Mouse (Mus musculus): Measurements from ENCODE around the gene BC107364. TPM values are rescaled to one million over a fixed set of nuclear protein-coding genes. Genes with fewer than 3 reads are reported as not detected.
"Not testable (repeated sequence)": the region's sequence is repeated elsewhere in the genome, so short reads cannot be mapped to it uniquely, and the experiment has no call there.

BC107364 gene
- total RNA-seq, 2 experiments from 2014 or later = not detected

DNA sequence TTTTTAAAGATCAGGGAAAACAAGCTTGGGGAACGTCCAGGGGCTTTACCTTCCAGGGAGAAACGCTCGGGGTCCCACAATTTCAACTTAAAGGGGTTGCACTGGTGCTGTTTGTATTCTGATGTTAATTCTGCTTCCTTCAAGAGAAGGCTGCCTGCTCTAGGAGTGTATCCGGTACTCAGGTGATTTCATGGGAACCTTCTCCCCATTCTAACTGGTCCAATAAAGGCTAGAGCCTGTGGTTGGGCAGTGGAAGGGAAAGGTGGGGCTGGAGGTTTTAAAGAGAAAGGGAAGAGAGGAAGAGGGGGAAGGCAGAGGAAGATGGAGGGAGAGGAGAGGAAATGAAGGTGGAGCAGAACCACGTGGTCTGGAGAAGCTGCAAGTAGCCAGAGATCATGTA, 33.2 kb downstream of the BC107364 start:
- not testable (repeated sequence) for ATAC-seq (replicated peaks; ENCODE audit: low FRiP score, low TSS enrichment, poor library complexity, severe bottlenecking)

DNA sequence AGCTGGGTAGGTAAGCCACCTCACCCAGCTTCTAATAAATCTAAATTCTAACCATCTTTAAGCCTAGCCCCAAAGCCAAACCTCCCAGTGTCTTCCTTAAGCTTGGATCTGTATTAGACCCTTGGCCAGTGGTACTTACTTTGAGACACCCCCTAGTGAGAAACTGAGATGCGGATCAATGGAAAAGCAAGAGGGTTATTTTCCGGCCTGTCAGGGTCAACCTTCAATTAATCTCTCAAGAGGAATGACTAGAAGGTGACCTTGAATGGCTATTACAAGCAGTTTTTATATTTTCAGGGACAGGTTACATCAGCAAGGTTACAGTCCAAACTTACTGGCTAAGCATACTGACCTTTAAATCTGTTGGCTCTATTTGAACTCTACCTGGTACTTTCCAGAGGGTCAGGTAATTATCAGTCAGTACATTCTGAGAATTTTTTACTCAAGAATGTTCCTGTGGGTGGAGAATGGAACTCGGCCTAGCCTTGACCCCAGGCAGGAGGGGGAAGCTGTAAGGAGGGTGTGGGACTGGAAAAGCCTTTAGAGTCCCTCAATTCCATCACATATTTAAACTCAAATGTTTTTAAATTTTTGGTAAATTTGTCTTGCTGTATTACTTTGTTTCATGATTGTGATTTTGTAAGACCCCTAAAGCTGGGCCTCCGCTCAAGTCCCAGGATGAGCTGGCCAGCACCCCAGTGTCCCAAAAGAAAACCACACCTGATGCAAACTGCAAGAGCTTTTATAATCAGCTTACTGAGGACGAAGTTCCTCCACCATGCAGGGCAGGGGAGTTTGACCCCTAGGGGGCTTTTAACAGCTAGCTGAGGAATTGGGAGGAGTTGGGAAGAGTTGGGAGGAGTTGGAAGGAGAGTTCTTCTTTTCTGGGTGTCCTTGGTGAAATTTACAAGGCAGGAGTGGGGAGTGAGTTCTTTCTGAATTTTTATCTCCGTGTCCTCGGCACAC, 34.0 kb downstream of the BC107364 start:
- ATAC-seq (replicated peaks; ENCODE audit: low FRiP score, low TSS enrichment, poor library complexity, severe bottlenecking) = no peak

GRCm38 (mm10) chr3:96416595-96416994, 35.5 kb downstream of the BC107364 start:
- ATAC-seq (replicated peaks; ENCODE audit: low FRiP score, low TSS enrichment, poor library complexity, severe bottlenecking) = no peak

DNA sequence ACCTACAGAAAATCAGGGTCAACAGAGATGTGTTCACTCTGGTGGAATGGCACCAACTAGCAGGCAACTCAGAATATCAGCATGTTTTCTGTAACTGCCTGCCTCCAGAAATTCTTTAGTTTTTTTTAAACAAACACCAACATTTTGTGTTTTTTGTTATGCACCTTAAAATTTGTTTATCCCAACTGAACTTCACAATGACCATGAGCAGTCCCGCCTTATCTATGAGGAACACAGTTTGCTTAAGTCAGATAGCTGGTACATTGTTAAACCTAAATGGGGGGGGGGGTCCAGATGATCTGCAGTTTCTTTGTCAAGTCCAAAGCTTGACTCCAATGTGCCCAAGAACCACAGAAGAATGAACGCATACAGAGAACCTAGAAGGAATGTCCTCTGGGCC, 36.0 kb downstream of the BC107364 start:
- no peak for ATAC-seq (replicated peaks; ENCODE audit: low FRiP score, low TSS enrichment, poor library complexity, severe bottlenecking)

DNA sequence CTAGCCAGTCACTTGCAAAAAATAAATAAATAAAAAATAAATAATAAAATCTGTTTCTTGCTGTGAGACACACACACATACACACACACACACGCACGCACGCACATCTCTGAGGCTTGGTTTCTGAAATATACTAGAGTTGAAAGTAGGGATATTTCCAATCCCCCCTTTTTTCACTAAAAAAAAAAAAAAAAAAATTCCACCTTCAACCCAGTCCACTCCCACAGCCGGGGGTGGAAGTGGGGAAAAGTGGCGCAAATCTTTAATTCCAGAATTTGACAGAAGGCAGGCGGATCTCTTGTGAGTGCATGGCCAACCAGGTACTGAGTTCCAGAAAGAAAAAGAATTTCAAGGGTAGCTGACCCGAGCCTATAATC, 37.2 kb downstream of the BC107364 start:
- no peak for ATAC-seq (replicated peaks; ENCODE audit: low FRiP score, low TSS enrichment, poor library complexity, severe bottlenecking)

DNA sequence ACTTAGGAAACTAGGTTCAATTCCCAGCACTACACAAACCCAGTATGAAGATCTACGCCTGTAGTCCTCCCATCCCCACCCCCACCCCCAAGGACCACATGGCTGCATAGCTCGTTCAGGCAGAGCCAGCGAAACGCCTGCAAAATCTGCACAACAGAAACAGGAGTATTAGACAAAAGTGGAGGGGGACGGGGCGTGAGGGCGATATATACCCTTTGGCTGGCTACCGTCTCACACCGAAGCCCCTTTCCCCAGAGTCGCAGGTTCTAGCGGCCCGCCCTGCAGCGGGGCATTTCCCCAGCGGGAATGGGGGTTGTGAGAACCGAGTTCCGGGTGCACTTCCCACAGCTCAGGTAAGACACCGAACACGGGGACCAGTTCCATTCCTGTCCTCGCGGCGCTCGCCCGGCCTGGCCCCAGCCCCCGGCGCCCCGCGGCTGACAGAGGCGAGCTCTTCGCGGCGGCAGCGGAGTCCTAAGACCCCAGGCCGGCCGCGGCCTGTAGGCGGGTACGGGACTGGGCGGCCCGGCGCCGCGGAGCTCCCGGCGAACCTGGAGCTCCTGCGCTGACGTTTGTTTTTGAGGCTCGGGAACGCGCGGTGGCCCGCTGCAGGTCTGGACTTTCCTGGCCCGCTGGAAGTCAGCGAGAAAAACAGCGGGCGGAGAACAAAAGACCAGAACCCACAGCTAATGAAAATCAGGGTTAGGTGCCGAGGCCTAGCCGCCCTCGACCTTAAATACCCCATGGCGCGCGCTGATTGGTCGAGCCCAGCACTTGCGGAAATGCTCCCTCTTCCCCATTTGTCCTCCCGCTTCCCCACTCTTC, 37.8 kb downstream of the BC107364 start:
- ATAC-seq (replicated peaks; ENCODE audit: low FRiP score, low TSS enrichment, poor library complexity, severe bottlenecking) = peak; percentile 81

GRCm38 (mm10) chr3:96413581-96414125, 38.5 kb downstream of the BC107364 start:
- ATAC-seq (replicated peaks; ENCODE audit: low FRiP score, low TSS enrichment, poor library complexity, severe bottlenecking) = no peak

- ATAC-seq (replicated peaks; ENCODE audit: low FRiP score, low TSS enrichment, poor library complexity, severe bottlenecking) = no peak
Measured at GRCm38 (mm10) chr3:96411821-96412220, 40.3 kb downstream of the BC107364 start.

DNA sequence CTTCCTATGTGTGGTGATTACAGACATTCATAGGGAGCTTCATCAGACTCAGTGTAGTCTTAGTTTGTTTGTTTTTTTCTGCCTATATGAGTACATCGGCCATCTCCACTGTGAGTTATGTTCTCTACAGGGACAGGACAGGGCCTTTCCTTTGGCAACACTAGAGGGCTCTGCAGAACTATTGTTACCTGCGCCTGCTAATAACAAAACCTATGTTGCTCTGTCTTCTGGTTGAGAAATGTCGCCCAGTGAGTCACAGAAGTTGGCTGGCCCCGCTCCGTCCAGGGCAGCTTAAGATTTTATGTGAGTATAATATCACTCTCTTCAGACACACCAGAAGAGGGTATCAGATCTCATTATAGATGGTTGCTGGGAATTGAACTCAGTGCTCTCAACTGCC, 41.1 kb downstream of the BC107364 start:
- ATAC-seq (replicated peaks; ENCODE audit: low FRiP score, low TSS enrichment, poor library complexity, severe bottlenecking) = no peak

DNA sequence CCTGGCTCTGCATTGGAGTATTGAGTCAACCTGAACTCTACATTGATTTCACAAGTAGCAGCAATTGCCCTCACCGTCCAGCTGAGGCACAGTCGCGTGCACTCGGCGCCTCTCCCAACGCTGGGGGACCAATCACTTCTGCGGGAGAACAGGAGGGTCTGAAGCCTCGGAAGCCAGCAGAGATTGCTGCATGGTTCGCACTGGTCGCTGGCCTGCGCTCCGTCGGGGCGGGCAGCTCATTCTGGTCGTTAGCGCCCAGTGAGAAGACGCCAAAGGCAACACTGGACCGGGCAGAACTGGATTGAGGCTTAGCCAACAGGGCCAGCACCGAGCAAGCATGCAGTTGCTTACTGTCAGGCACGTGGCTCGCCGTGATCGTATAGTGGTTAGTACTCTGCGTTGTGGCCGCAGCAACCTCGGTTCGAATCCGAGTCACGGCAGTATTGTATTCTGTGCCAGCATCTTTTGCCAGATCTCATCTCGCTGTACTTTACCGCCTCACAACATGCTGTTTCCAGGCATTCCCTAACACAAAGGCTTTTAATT, 42.3 kb downstream of the BC107364 start:
- no peak for ATAC-seq (replicated peaks; ENCODE audit: low FRiP score, low TSS enrichment, poor library complexity, severe bottlenecking)

- ATAC-seq (replicated peaks; ENCODE audit: low FRiP score, low TSS enrichment, poor library complexity, severe bottlenecking) = not testable (repeated sequence)
Measured at GRCm38 (mm10) chr3:96408111-96408510, 44.0 kb downstream of the BC107364 start.

DNA sequence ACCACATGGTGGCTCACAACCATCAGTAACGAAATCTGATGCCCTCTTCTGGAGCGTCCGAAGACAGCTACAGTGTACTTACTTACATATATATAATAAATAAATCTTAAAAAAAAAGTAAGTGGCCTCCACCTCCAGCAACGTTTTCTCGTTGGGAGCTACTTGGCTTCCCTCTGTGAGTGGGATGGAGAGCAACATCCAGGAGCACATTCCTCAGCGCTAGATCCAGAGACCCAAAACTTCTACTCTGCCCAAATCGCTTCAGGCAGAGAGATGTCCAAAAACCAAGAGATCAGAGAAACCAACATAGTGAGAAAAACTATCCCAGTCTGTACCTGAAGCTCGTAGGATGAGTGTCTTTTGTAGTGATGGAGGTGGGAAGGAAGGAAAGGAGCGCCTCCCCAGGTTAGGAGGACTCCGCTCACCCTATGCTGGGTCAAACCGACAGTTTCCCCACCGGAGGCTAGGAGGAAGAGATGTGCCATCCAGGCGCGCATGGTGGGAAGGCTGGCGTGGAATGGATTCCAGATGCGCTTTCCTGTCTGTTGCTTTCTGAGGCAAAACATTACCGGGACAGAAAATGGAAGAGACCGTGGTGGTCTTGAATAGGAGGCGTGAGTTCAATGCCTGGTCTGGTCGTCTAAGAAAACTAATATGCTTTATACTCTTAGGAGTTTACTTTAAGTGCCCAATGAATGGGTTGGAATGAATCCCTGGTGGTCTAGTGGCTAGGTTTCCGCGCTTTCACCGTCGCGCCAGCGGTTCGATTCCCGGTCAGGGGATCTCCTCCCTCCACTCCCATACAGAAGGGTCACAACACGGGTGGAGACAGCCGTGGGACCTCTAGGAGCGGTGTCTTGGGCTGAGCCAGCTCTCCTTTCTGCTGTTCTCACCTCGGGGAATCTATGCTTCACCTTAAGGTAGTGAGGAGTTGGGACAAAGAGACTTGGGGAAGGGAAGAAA, 46.3 kb downstream of the BC107364 start:
- no peak for ATAC-seq (replicated peaks; ENCODE audit: low FRiP score, low TSS enrichment, poor library complexity, severe bottlenecking)

GRCm38 (mm10) chr3:96405004-96405403, 47.1 kb downstream of the BC107364 start:
- ATAC-seq (replicated peaks; ENCODE audit: low FRiP score, low TSS enrichment, poor library complexity, severe bottlenecking) = no peak

- no peak for ATAC-seq (replicated peaks; ENCODE audit: low FRiP score, low TSS enrichment, poor library complexity, severe bottlenecking)
Measured at GRCm38 (mm10) chr3:96404450-96404849, 47.7 kb downstream of the BC107364 start.

DNA sequence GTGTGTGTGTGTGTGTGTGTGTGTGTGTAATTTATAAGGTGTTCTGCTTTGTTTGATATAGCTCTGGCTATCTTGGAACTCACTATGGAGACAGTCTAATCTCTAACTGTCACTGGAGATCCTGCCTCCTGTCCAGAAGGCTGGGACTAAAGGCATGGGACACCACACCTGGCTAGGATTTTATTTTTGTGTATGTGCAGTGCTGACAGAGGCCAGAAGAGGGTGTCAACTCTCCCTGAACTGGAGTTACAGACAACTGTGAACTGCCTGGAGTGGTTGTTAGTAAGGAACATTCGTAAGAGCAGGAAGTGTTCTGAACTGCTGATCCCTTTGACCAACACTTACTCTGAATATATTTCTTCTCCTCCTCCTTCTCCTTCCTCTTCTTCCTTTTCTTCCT, 49.1 kb downstream of the BC107364 start:
- peak; percentile 51; the same call in 1 of the 2 replicates for ATAC-seq (replicated peaks; ENCODE audit: low FRiP score, low TSS enrichment, poor library complexity, severe bottlenecking)

GRCm38 (mm10) chr3:96401832-96402501, 50.1 kb downstream of the BC107364 start:
- ATAC-seq (replicated peaks; ENCODE audit: low FRiP score, low TSS enrichment, poor library complexity, severe bottlenecking) = peak; percentile 81

DNA sequence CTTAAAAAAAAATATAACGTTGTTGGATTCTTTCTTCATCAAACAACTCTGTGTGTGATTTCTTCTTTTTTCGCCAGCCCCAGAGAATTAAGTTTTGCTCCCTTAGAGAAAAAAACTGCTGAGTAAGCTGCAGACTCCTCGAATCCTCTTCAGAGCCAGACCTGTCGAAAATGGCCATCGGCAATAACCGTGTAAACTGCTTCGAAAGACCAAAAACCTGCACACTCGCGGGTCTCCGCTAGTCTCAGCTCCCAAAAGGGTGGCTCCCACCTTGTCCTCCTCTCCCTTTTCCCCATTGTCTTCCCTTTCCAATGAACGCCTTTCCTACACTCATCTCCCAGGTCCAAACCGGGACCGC, 50.7 kb downstream of the BC107364 start:
- peak; percentile 4; the same call in 1 of the 2 replicates for ATAC-seq (replicated peaks; ENCODE audit: low FRiP score, low TSS enrichment, poor library complexity, severe bottlenecking)

DNA sequence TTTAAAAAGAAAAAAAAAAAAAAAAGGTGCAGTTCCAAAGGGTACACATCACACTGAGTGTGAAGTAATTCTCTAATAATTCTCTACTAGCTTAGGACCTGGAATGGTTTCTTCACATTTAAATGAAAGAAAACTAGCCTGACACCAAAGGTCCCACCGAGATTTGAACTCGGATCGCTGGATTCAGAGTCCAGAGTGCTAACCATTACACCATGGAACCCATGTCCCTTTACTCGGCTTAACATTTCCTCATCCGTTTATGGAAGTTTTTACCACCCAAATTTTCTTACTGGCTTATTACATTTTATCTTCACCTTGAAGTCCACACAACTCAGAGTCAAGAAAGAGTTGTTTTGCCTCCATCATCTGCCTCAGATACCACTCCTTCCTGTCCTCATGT, 53.2 kb downstream of the BC107364 start:
- ATAC-seq (replicated peaks; ENCODE audit: low FRiP score, low TSS enrichment, poor library complexity, severe bottlenecking) = no peak
